Mouse (Mus musculus) testis, adult 2 months (tissue): ENCODE results near the gene Khdrbs2.

Experiments
- CTCF ChIP-seq: fragments of 200-500 bp; IDR thresholded peaks from 2 replicates; pipeline ENCODE4 v1.5.1; 2012; ENCODE audit warnings: low read depth, mild to moderate bottlenecking, inconsistent platforms, low read length, moderate library complexity; ENCODE audit not compliant: control insufficient read depth, insufficient read depth, insufficient replicate concordance
- POLR2A ChIP-seq: fragments of 200-500 bp; IDR thresholded peaks from 2 replicates; pipeline ENCODE4 v1.6.1; 2012; ENCODE audit warnings: low read depth, mild to moderate bottlenecking, inconsistent platforms, low read length, moderate library complexity; ENCODE audit not compliant: control insufficient read depth

DNA sequence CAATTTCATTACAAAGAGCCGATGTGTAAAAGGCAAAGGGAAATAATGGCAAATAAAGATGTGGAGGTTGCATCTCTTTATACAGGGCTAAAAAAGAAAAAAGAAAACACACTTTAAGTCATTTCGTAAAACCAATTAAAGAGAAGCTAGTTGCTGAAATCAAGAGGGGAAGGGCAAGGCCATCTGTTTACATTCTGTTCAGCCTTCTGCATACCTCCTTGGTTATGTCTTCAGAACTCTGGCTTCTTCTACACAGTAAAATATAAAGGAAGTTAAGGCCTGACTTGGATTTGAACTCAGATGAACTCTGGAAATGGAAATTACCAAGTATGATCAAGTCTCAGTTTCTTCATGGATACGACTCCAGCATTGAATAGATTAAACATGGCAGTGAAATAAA, 528.8 kb downstream of the Khdrbs2 start:
- TF ChIP-seq CTCF, result no peak
- TF ChIP-seq POLR2A, result no peak
